Mouse (Mus musculus) G1E (cell line): ENCODE data around the gene Scnn1a.

Source experiments
- CTCF ChIP-seq: IDR thresholded peaks from 2 replicates; pipeline ENCODE4 v1.5.1; 2012; ENCODE audit warnings: low read depth, low read length, inconsistent platforms, mixed read lengths
- GATA1 ChIP-seq: IDR thresholded peaks from 2 replicates; pipeline ENCODE4 v1.6.1; 2012; ENCODE audit warnings: borderline replicate concordance, low read length, inconsistent platforms, mixed read lengths
- POLR2AphosphoS5 ChIP-seq: IDR thresholded peaks from 2 replicates; pipeline ENCODE4 v1.6.1; 2012; ENCODE audit warnings: low read depth, low read length, inconsistent platforms; ENCODE audit not compliant: insufficient replicate concordance

DNA sequence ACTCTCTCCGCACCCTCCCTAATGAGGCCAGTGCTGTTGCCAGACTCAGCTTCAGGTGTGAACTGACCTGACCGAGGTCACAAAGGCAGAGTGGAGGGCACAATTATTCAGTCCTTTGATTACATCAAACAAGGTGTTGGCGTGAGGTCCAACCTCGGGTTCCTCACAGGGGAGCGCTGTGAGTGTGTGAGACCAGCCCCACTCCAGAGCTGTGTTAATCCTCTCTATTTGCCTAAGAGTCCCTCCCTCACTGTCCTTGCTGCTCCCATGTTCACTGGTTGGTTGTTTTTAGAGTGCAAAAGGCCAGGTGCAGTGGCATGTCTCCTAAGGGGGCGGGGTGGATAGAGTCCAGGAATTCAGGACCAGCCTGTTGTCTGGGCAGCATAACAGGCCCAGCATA, 65.6 kb downstream of the Scnn1a start:
- TF ChIP-seq CTCF, result no peak
- no peak for TF ChIP-seq POLR2AphosphoS5
- TF ChIP-seq GATA1, result no peak
